Mouse (Mus musculus): ENCODE measurements around the gene Hbq1b.
"Not testable (repeated sequence)": the region's sequence is repeated elsewhere in the genome, so short reads cannot be mapped to it uniquely, and the experiment has no call there.

DNA sequence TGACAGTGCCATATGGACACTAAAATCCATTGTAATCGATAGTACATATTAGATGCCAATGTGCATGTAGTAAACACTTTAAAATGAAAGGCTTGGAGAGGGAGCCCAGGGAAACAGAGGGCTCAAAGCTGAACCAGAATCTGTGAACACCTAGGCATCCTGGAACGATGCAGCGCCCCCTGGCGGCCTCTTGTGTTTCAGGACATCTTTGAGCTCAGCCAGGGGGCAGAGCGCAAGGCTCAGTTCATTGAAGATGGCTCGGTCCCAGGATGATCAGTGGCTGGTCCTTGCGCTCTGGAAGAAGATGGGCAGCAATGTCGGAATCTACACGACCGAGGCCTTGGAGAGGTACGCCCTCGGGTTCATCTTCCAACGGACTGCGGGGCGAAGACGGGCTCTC is 13.1 kb downstream of the Hbq1b start, which contains the start of gene Hbq1a:
- peak; percentile 40; the same call in 1 of the 2 replicates for TF ChIP-seq CTCF (IDR thresholded peaks at IDR 0.05; ENCODE audit: extremely low read depth, insufficient read depth, insufficient read length, insufficient replicate concordance)
- not testable (repeated sequence) for TF ChIP-seq POLR2A (IDR thresholded peaks at IDR 0.05; ENCODE audit: low read depth, low read length)
